Mouse (Mus musculus) ovary, postnatal 10 days (tissue): ENCODE data around the gene Slc37a1.

Source experiments
- DNase-seq: peaks from one replicate; pipeline ENCODE4 v3.0.0; 2022; ENCODE audit warnings: low spot score

Slc37a1 gene

GRCm38 (mm10) chr17:31294363-31295214 is 8.0 kb downstream of the Slc37a1 start:
- no peak for DNase-seq

DNA sequence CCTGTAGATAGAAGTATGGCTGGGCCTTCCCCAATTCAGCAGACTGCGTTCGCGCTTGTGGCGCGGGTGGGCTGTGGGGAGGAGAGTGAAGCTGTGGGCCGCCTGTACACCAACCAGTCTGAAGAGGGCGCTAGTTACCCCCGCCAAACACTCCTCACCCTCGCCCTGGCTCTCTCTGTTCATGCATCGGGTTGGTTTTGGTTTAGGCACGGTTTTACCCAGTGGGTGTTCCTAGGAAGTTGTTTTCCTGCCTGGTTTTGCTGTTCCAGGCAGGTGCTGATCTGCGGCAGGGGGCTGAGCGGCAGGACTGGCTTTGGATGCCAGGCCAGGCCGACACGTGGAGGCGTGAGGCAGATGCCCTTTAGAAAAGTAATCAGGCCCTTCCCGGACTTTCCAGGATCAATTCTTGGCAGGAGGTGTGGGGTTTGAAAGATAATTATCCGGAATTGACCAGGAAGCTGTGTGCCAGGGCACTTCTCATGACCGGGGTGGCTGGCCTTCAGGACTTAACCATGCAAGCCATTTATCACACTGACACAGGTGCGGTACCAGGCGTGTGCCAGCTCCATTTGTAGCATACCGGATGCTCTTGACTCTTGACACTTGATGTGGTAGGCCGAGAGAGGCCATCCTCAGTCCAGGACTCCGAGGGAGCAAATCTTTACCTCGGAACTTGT is 8.8 kb downstream of the Slc37a1 start:
- DNase-seq, result no peak

GRCm38 (mm10) chr17:31295892-31296781 is 9.5 kb downstream of the Slc37a1 start:
- peak; percentile 70 for DNase-seq

GRCm38 (mm10) chr17:31297521-31297939 is 10.9 kb downstream of the Slc37a1 start:
- DNase-seq, result no peak

DNA sequence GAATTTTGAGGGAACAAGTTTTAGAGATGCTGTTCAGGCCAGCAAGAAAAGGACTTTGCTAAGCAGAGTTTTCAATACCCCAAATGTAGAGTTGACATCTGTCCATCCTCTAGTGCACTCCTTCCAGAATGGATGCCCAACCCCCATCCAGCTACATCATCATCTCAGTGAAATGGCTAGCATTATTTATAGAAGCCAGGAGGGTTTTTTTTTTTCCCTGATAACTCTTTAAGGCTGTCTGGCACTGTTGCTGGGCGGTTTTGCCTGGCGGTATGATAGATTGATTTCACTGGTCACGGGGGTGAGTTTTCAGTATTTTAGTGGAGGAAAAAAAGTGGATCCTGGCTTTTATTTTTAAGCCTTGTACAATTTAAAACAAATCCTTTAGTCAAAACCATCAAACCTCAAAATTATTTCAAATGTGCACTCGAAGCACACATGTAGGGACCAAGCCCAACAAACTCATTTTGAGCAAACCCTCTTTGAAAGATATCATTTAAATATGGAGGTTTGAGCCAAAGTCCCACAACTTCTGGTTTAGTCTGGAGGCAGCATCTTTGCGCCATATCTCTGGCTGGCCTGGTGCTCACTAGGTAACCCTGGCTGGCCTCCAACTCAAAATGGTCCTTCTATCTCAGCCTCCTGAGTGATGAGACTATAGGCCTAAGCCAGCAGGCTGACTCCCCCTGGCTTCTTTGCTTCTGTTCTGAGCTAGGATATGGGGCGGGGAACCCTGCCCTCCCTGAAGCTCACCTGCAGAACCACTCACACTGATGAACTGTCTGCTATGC is 12.0 kb downstream of the Slc37a1 start:
- DNase-seq, result no peak

- no peak for DNase-seq
Measured at GRCm38 (mm10) chr17:31299981-31300380, 13.4 kb downstream of the Slc37a1 start.

DNA sequence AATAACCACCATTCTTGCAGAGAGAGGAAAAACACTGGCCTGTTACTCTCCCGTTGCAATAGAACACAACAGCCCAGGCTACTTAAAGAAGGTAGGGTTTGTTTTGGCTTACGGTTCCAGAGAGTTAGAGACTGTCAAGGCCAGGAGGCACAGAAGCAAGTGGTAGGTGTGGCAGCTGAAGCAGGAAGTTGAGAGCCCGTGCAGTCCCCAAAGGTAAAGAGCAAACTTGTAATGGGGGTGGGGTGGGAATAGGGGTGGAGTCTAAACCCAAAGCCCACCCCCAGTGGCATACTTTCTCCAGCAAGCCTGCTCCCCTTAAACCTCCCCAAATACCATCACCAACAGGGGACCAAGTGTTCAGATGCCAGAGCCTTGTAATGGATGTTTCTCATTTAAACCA is 14.1 kb downstream of the Slc37a1 start:
- no peak for DNase-seq

- no peak for DNase-seq
Measured at GRCm38 (mm10) chr17:31303401-31303800, 16.8 kb downstream of the Slc37a1 start.

DNA sequence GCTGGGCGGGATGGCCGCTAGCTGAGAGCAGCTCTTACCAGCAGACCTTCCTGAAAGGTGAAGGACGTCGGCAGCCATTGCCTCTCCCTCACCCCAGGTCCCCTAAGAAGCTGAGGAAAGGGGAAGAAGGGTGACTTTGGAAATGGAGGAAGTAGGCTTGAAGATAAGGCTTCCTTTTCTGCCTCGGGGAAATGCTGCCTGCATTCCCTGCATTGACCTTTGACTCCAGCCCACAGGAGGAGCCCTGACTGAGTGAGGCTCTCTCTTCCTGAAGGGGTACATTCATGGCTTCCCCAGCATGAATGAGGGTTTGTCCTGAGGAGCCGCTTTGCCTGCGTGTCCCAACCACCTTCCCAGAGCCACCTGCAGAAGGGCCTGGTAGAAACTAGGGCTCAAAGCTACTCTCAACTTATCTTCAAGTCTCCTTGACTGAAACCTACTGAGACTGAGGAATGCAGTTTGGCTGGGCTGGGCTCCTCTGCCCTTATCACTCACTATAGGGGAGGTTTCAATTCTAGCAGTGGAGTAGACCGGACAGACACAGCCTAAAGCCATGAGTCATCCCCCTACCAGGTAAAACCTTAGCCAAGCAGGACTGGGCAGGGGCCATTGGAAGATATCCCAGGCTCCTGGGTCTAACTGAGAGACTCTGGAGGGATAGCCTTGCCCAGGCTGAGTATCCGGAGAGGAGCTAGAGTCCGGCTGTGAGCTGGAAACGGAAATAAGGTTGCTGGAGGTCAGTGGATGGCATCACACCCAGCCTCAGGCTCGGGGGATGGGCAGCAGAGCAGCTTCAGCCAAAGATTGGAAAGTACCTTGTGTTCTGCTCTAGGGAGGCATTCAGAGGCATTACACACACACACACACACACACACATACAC is 18.5 kb downstream of the Slc37a1 start:
- no peak for DNase-seq

DNA sequence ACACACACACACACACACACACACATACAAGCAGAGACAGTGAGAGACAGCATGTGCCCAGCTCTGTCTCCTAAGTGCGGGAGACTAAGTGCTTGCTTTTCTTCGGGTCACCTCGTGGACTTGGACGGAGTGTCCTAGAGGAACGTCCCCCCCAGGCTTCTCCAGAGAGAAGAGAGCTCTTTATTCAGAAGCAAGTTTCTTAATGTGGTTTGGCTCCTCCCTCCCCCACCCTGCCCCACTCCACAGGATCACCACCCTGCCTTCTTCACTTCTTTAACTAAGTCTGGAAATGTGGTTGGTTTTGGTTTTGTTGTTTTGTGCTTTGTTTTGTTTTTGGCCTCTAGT is 19.2 kb downstream of the Slc37a1 start:
- DNase-seq, result no peak

DNA sequence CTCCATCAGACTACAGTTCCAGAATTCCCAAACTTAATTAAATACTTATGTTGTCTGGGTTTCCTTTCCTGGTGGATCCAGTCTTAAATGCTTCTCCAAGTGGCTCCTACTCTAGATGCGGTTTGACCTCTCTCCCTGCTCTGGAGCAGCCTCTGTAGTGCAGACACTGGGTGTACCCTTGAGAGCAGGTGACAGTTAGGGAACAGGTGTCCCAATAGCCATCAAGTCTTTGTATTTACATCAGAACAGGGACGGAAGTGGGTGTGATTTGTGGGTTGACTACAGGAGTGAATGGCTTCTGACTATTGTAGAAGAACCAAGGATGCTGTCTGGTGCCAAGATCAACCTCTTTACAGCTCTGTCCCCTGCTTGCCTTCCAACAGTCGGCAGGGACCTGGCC is 21.2 kb downstream of the Slc37a1 start:
- DNase-seq, result no peak

DNA sequence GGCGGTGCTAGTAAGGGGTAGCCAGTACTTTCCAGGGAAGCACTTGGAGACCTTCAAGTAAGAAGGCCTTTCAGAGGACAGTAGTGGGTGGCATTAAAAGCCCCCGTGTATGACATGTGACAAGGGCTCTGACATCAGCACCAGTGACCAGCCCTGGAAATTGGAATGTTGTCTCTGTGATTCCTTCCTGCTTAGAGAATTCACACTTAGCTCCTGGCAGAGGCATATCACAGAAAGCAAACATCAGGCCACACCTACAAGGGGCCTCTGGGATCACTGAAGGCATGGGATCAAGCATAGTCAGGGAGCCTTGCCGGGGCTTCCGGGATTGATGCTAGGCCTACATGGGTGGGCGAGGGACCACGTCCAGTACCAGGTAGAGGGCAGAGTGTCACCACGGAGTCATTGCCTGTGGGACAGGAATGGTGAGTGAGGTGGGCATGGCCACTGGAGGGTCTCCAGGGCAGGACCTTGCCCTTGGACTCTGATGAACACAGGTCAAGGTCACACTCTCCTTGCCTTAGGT is 21.8 kb downstream of the Slc37a1 start:
- DNase-seq, result no peak

GRCm38 (mm10) chr17:31309281-31309793 is 22.7 kb downstream of the Slc37a1 start:
- DNase-seq, result no peak

DNA sequence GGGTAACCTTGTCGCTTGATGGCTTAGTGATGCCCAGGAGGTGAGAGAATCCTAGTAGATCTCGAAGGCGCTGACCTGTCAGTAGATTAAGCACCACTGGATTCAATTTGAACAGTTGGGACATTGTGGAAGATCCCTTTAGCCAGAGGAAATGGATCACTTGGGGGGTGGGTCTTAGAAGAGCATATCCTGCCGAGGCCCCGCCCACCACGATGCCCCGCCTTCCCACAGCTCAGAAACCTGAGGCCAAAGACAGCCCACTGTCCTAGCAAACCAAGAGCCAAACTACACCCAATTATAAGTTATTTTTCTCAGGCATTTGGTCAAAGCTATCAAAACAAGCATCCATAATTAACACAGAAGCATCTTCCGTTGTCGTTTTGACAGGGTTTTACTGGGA is 24.5 kb downstream of the Slc37a1 start:
- no peak for DNase-seq

GRCm38 (mm10) chr17:31312648-31313047 is 26.1 kb downstream of the Slc37a1 start:
- no peak for DNase-seq

- DNase-seq, result no peak
Measured at GRCm38 (mm10) chr17:31315046-31315792, 28.6 kb downstream of the Slc37a1 start.

GRCm38 (mm10) chr17:31315993-31316392 is 29.4 kb downstream of the Slc37a1 start:
- DNase-seq, result no peak

DNA sequence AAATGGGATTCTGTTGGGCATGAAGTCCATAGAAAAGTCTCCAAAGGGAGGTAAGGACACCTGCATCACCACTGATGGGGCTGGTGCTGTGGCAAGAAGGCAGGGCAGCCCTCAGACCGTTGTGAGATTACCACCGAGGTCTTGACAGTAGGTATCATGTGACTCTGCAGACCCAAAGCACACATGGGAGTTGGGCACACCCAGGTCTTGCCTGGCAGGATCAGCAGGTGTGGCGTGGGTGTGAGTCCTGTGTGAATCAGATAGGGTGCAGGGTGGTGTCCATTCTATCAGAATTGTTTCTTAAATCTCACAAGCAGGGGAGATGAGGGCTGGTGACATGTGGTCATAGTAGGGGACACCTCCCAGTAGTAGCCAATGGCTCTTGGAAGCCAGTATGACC is 30.4 kb downstream of the Slc37a1 start:
- DNase-seq, result no peak

GRCm38 (mm10) chr17:31317521-31318272 is 31.1 kb downstream of the Slc37a1 start:
- no peak for DNase-seq
